In the genomic region with DNA sequence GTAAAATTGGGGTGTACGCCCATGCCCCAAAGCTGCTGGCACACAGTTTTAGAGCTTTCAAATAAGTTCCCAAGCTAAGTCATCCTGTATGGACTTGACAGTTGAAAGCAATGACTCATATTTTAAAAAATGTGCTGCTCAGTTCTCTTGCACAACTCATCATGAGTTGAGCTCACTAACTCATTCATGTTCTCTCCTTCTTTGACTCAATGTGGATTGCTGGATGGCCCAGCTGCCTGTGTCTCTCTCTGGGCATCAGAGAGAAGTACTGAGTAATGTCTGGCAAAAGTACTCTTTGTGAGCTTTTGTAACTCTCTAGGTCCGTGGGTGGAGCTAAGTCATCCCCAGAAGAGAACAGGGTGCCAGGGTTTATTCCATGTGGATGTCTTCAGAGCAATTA, we compare ENCODE assay signal across 15 mouse cellular contexts.
DNase-seq lines count a peak whose midpoint lies in the region; ATAC-seq lines count a peak whose summit lies in the region.
"Had no signal": no experiment of that assay in that cellular context is flagged by ENCODE, and none has a peak within 500 bp of the region (broad histone marks: within the 10 kb centered on the region; RNA-seq: fewer than 3 reads in every experiment).

No protein-coding gene starts in this region.

- no peaks in the 10 kb centered on the region for H3K4me1 ChIP-seq in heart, embryonic 12.5 days (replicated peaks)
- H3K4me1 ChIP-seq: intestine, embryonic 15.5 days; liver, embryonic 13.5 days; midbrain, embryonic 13.5 days; neural tube, embryonic 15.5 days had no signal

- no peak overlapping the region for H3K27ac ChIP-seq in heart, embryonic 12.5 days (ENCODE audit: poor library complexity, severe bottlenecking)
- H3K27ac ChIP-seq: intestine, embryonic 15.5 days; liver, embryonic 13.5 days; midbrain, embryonic 13.5 days; neural tube, embryonic 15.5 days; stomach, postnatal 0 days had no signal

- no peak overlapping the region for H3K4me3 ChIP-seq in heart, embryonic 12.5 days
- H3K4me3 ChIP-seq: intestine, embryonic 15.5 days; liver, embryonic 13.5 days; midbrain, embryonic 13.5 days; neural tube, embryonic 15.5 days had no signal

- H3K4me2 ChIP-seq in heart, embryonic 12.5 days, result no peak overlapping the region
- H3K4me2 ChIP-seq: intestine, embryonic 15.5 days; liver, embryonic 13.5 days; midbrain, embryonic 13.5 days; neural tube, embryonic 15.5 days had no signal

- peaks cover 9% of the 10 kb centered on the region; the same call in 1 of the 2 replicates for H3K9me3 ChIP-seq in heart, embryonic 12.5 days (replicated peaks)
- H3K9me3 ChIP-seq: intestine, embryonic 15.5 days; liver, embryonic 13.5 days had no signal

- no peaks in the 10 kb centered on the region for H3K36me3 ChIP-seq in heart, embryonic 12.5 days
- H3K36me3 ChIP-seq: intestine, embryonic 15.5 days; liver, embryonic 13.5 days; midbrain, embryonic 13.5 days; neural tube, embryonic 15.5 days had no signal

- peak; percentile 57 to 78 for DNase-seq in heart, adult 18-20 months
- peak; percentile 79 for DNase-seq in NIH3T3 (ENCODE audit: low read depth)
- peak; percentile 70 for DNase-seq in fibroblast of lung, adult 2 months (ENCODE audit: low read depth)
- DNase-seq in lung, postnatal 25 days (ENCODE audit: low spot score), result peak; percentile 60
- no peak for DNase-seq in yolk sac, embryonic 10.5 days (ENCODE audit: low spot score)
- DNase-seq: forebrain, postnatal 0 days; liver, embryonic 13.5 days; right cerebral cortex, postnatal 25 days had no signal

- no peak for ATAC-seq in heart, embryonic 12.5 days (ENCODE audit: insufficient number of reproducible peaks, low FRiP score)
- ATAC-seq in erythroblast, adult 5-6 weeks (replicated peaks; ENCODE audit: low FRiP score, poor library complexity, severe bottlenecking), result no peak
- ATAC-seq in activated CD4-positive, CD25-positive, alpha-beta regulatory T cell, adult 4 months, result no peak
- ATAC-seq: forebrain, postnatal 0 days; intestine, embryonic 15.5 days; midbrain, embryonic 13.5 days had no signal

- no peak overlapping the region for H3K9ac ChIP-seq in heart, embryonic 12.5 days
- H3K9ac ChIP-seq: forebrain, postnatal 0 days; intestine, embryonic 15.5 days; liver, embryonic 13.5 days; midbrain, embryonic 13.5 days; neural tube, embryonic 15.5 days had no signal

- H3K27me3 ChIP-seq in heart, embryonic 12.5 days (replicated peaks), result no peaks in the 10 kb centered on the region
- H3K27me3 ChIP-seq: intestine, embryonic 15.5 days; liver, embryonic 13.5 days; midbrain, embryonic 13.5 days; neural tube, embryonic 15.5 days had no signal

- WGBS in heart, embryonic 12.5 days, result 71% methylated on average over 2 of the region's 2 CpGs
